Comparison of ENCODE assay signal across 24 mouse cellular contexts in genomic region chr10:88167438-88168077, GRCm38 (mm10).
"Had no signal": no experiment of that assay in that cellular context is flagged by ENCODE, and none has a peak within 500 bp of the region (broad histone marks: within the 10 kb centered on the region; RNA-seq: fewer than 3 reads in every experiment).

No protein-coding gene starts in this region.

- H3K4me1 ChIP-seq: heart, embryonic 13.5 days; heart, embryonic 15.5 days; hindbrain, embryonic 13.5 days; hindbrain, embryonic 15.5 days; kidney, embryonic 15.5 days had no signal

- H3K9ac ChIP-seq: forebrain, postnatal 0 days; heart, embryonic 13.5 days; heart, embryonic 15.5 days; hindbrain, embryonic 13.5 days; hindbrain, embryonic 15.5 days; kidney, embryonic 15.5 days had no signal

- ATAC-seq: forebrain, postnatal 0 days; hindbrain, postnatal 0 days; intestine, embryonic 16.5 days had no signal

- DNase-seq: forebrain, postnatal 0 days; gastrocnemius, postnatal 14 days; gastrocnemius, postnatal 36 days; heart, adult 11 months; heart, adult 2 months; heart, postnatal 14 days; heart, postnatal 36 days; kidney, adult 11 months; kidney, adult 2 months; kidney, adult 9 months; kidney, postnatal 14 days; kidney, postnatal 36 days; layer of hippocampus, adult 9-11 months; layer of hippocampus, postnatal 36 days; left cerebral cortex, postnatal 4 days had no signal

- H3K4me2 ChIP-seq: heart, embryonic 11.5 days; heart, embryonic 13.5 days; heart, embryonic 15.5 days; hindbrain, embryonic 13.5 days; hindbrain, embryonic 15.5 days; kidney, embryonic 15.5 days had no signal

- H3K27ac ChIP-seq: heart, adult 2 months; heart, embryonic 13.5 days; heart, embryonic 15.5 days; hindbrain, embryonic 13.5 days; hindbrain, embryonic 15.5 days; hindbrain, postnatal 0 days; kidney, embryonic 15.5 days; kidney, postnatal 0 days had no signal

- H3K27me3 ChIP-seq: heart, embryonic 13.5 days; heart, embryonic 15.5 days; hindbrain, embryonic 13.5 days; hindbrain, embryonic 15.5 days; kidney, embryonic 15.5 days had no signal

- H3K9me3 ChIP-seq: heart, embryonic 13.5 days; heart, embryonic 15.5 days; hindbrain, embryonic 13.5 days; hindbrain, embryonic 15.5 days; kidney, embryonic 15.5 days had no signal

- H3K4me3 ChIP-seq: heart, adult 2 months; heart, embryonic 13.5 days; heart, embryonic 15.5 days; hindbrain, embryonic 13.5 days; hindbrain, embryonic 15.5 days; kidney, embryonic 15.5 days had no signal
